Mouse (Mus musculus) myocyte (in vitro differentiated cells): Measurements from ENCODE around the gene Tfpt.

Experiments used
- MAX ChIP-seq: IDR thresholded peaks from one replicate; pipeline ENCODE4 v1.6.1; 2011; ENCODE audit warnings: low read depth, mild to moderate bottlenecking, control low read depth
- POLR2A ChIP-seq: IDR thresholded peaks from one replicate; pipeline ENCODE4 v1.6.1; 2011; ENCODE audit warnings: low read depth, mild to moderate bottlenecking, control low read depth, moderate library complexity; ENCODE audit not compliant: insufficient read length
- TCF12 ChIP-seq: IDR thresholded peaks from one replicate; pipeline ENCODE4 v1.6.1; 2011; ENCODE audit warnings: mild to moderate bottlenecking, control low read depth; ENCODE audit not compliant: poor library complexity, insufficient read depth, severe bottlenecking
- USF1 ChIP-seq: IDR thresholded peaks from one replicate; pipeline ENCODE4 v1.6.1; 2011; ENCODE audit warnings: low read depth, mild to moderate bottlenecking, control low read depth, moderate library complexity

GRCm38 (mm10) chr7:3666921-3667391 lies 37.2 kb upstream of the Tfpt start:
- no peak for TF ChIP-seq MAX
- no peak for TF ChIP-seq USF1
- no peak for TF ChIP-seq POLR2A
- no peak for TF ChIP-seq TCF12
